Mouse (Mus musculus) Patski (cell line): ENCODE results near the gene Myh8. TPM values are rescaled to one million over a fixed set of nuclear protein-coding genes. Genes with fewer than 3 reads are reported as not detected.
A peak's percentile ranks its signal among the peaks of the same experiment; 100 is the strongest.

Experiments used
- ATAC-seq: fragments of 100-300 bp; one replicate; pipeline ENCODE4 v1.8.0; 2021
- CTCF ChIA-PET: fragments of 350-600 bp; sonication (Branson Sonifier 250); formaldehyde crosslinking; loops from one replicate; lab custom pipeline; 2022; ENCODE audit warnings: inconsistent platforms; lab: Charles Lee
- POLR2A ChIA-PET: fragments of 350-600 bp; sonication (Branson Sonifier 250); formaldehyde crosslinking; loops from one replicate; lab custom pipeline; 2022; ENCODE audit warnings: antibody characterized with exemption, inconsistent platforms; lab: Charles Lee
- DNase-seq: peaks from one replicate; pipeline ENCODE4 v3.0.0-alpha.2; 2011; ENCODE audit warnings: low read depth, low spot score
- H3K27me3 ChIP-seq: fragments of 371-371 bp; one replicate; pipeline ENCODE4 v1.5.1; 2021
- CTCF ChIP-seq: fragments of 100-300 bp; IDR thresholded peaks from one replicate; pipeline ENCODE4 v1.5.1; 2021
- in situ Hi-C: fragments of 300-500 bp; cut with MboI; formaldehyde crosslinking; loops from 3 replicates; pipeline ENCODE4 v1.11.1; 2018; ENCODE audit warnings: low pct_unique_long_range_greater_than_20kb, mixed read lengths
- polyA plus RNA-seq: library from polyadenylated mRNA; unstranded; gene quantifications from one replicate; pipeline ENCODE4 v1.2.3, GENCODE M21; 2021

Myh8 gene
- polyA plus RNA-seq, 1 experiment from 2014 or later, result not detected

DNA sequence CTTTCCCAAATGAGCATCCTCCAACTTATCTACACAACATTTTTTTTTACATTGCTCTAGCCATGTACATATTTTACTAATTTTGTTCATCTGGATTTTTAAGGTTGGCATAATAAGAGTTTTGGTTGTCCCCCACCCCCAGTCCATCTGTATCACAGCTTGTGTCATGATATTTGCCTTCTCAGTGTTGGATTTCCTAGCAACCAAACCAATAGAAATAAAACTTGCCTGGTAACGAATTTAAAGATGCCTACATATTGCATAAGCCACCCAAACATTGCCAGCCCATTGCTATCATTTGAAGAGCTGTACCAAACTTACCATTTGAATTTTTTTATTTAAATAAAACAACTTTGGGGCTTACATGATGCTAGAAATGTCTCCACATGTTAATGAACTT lies 16.5 kb downstream of the Myh8 start:
- ChIA-PET POLR2A (no interaction called here), CTCF (interaction anchor here (0.7 to 1.0 kb wide), 2 partner anchors 9 to 12 kb away, joined by 3 read pairs; no protein-coding TSS in a partner anchor)
- ATAC-seq (no peak), DNase-seq (no peak)
- no peaks in the 10 kb centered on the region for H3K27me3 ChIP-seq
- TF ChIP-seq CTCF, result no peak
- in situ Hi-C loops, result no loop called here

DNA sequence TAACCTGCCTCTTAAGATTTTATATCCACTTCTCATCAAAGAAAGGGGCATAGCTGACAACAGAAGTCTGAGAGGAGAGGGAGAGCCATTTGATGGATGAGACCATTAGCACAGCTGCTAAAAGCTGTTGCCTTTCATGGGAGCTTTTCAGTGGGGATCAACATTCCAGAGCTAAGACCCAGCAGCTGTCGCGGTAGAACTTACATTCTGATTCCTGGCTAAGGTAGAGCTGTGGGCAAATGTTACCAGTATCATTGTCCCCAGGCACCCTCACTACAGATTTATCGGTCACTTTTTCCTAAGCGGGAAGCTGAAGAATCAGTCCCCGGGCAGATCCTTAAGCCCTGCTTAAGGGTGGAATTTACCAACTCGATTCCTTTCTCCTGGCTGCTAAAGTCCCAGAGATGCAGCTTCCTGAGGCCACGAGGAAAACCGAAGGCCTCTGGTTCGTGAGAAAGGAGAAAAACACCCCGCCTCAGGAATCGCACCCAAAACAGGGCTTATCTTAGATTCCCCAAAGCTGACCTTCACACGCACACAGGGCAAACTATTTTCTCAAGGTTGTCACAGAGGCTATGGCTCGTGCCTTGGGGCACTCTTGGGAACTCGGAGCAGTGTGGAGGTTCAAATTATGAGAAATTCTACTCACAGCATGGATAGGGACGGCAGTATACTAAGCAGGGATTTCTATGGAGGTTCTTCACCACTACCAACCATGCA lies 37.0 kb downstream of the Myh8 start:
- ATAC-seq (no peak), DNase-seq (no peak)
- in situ Hi-C loops, result no loop called here
- CTCF ChIA-PET, result interaction anchor here (1.6 kb wide), 1 partner anchor 11 kb away, joined by 3 read pairs; no protein-coding TSS in a partner anchor
- H3K27me3 ChIP-seq, result peaks cover 10% of the 10 kb centered on the region
- POLR2A ChIA-PET, result no interaction called here
- no peak for TF ChIP-seq CTCF

GRCm38 (mm10) chr11:67321358-67321757 lies 44.4 kb downstream of the Myh8 start, which contains the start of gene Myh13:
Myh13 (plus strand) TSS chr11:67321658.
- CTCF ChIA-PET, result interaction anchor here (1.6 kb wide), 1 partner anchor 18 kb away, joined by 3 read pairs; no protein-coding TSS in a partner anchor
- DNase-seq (no peak), ATAC-seq (no peak)
- in situ Hi-C loops, result no loop called here
- POLR2A ChIA-PET, result no interaction called here
- no peak for TF ChIP-seq CTCF
- H3K27me3 ChIP-seq, result peaks cover 17% of the 10 kb centered on the region

- ChIA-PET POLR2A (no interaction called here), CTCF (interaction anchor here (0.9 to 2.0 kb wide), 2 partner anchors 8 to 10 kb away, joined by 4 to 6 read pairs; no protein-coding TSS in a partner anchor)
- TF ChIP-seq CTCF, result no peak
- in situ Hi-C loops, result no loop called here
- DNase-seq (no peak), ATAC-seq (no peak)
- peaks cover 21% of the 10 kb centered on the region for H3K27me3 ChIP-seq
Measured at GRCm38 (mm10) chr11:67326536-67326935, 49.6 kb downstream of the Myh8 start.

GRCm38 (mm10) chr11:67344556-67344955 lies 67.6 kb downstream of the Myh8 start:
- POLR2A ChIA-PET, result no interaction called here
- no peak for TF ChIP-seq CTCF
- in situ Hi-C loops, result no loop called here
- DNase-seq (no peak), ATAC-seq (no peak)
- CTCF ChIA-PET, result no interaction called here
- H3K27me3 ChIP-seq, result peaks cover 27% of the 10 kb centered on the region

DNA sequence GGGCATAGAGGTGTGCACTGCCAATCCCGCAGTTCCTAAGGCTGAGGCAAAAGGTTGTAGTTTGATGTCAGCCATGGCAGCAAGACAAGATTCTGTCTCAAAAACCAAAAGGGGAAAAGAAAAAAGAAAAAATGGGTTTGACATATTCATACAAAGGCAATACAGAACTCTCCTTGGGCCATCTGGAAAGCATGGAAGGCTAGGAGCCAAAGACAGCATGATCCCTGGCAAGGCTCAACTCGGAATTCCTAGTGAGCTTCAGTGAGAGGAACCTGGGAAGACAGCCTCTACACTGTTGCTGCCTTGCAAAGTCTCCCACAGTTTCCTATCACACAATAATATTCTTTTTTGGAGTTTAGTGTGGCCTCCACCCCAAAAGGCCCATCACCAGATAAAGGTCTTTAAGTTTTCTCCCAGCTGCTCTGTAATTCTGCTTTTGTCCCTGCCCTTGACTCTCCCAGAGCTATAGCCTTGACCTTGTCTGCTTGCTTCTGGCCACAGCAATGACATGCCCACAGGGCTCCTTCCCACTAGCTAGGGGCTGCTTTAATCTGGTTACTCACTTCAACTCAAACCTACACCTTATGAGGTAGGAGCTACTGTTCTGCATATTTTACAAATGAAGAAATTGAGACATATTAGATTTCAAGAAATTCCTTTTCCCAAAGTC lies 68.4 kb downstream of the Myh8 start:
- DNase-seq, result no peak
- ATAC-seq, result no peak
- no peak for TF ChIP-seq CTCF
- ChIA-PET CTCF (no interaction called here), POLR2A (no interaction called here)
- in situ Hi-C loops, result loop anchor here (5.0 kb wide), 1 partner anchor 233 kb away; no protein-coding TSS in a partner anchor
- H3K27me3 ChIP-seq, result peaks cover 27% of the 10 kb centered on the region

- H3K27me3 ChIP-seq, result peaks cover 28% of the 10 kb centered on the region
- in situ Hi-C loops, result loop anchor here (5.0 kb wide), 1 partner anchor 234 kb away; no protein-coding TSS in a partner anchor
- CTCF ChIA-PET, result no interaction called here
- POLR2A ChIA-PET, result no interaction called here
- no peak for TF ChIP-seq CTCF
- no peak for DNase-seq
- ATAC-seq, result no peak
Measured at GRCm38 (mm10) chr11:67345856-67346236, 68.9 kb downstream of the Myh8 start.

DNA sequence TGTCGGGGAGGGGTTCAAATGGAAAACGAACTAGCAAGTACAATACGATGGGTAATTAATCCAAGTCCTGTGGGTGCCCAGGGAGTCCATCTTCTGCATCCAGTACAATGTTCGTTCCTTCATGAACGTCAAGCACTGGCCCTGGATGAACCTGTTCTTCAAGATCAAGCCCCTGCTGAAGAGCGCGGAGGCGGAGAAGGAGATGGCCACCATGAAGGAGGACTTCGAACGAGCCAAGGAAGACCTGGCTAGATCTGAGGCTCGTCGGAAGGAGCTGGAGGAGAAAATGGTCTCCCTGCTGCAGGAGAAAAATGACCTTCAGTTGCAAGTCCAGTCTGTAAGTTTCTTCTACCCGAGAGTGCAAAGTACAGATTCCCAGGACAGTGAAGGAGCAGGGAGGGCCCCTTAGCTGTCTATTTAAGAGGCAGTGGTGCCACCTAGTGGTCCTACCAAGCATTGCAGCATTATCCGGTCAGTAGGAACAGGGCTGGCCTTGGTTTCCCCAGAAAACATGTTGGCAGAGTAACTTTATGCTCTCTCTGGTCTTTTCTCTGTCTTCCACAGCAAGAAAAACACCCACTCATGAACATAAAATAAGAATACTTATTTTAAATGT lies 73.3 kb downstream of the Myh8 start:
- in situ Hi-C loops, result no loop called here
- peak; percentile 51 for ATAC-seq

DNA sequence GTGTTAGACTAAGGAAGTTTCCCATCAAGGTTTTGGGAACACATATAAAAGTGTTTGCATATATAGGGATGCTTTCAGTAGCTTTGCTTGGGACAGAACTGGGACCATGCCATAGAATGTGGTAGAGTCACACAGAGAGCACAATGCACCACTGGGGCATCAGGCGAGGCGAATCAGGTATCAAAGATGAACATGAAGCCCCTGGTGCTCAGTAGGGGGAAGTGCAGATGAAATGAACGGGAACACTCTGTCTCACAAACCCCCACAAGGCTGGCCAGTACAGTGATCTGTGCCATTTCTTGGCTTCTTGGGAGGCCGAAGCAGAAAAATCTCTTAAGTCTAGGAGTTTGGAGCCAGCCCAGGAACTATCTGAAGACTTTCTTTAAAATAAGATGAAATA lies 76.1 kb downstream of the Myh8 start:
- in situ Hi-C loops, result no loop called here
- DNase-seq, result no peak
- H3K27me3 ChIP-seq, result peaks cover 44% of the 10 kb centered on the region
- no peak for ATAC-seq
- TF ChIP-seq CTCF, result no peak
- ChIA-PET POLR2A (no interaction called here), CTCF (no interaction called here)

More for the DNA sequence above, 73.3 kb downstream of the Myh8 start:
- peak; percentile 91 for TF ChIP-seq CTCF
- ChIA-PET POLR2A (no interaction called here), CTCF (interaction anchor here (2.9 kb wide), 1 partner anchor 239 kb away, joined by 9 read pairs; no protein-coding TSS in a partner anchor)
- peak; percentile 2 for DNase-seq
- peaks cover 41% of the 10 kb centered on the region for H3K27me3 ChIP-seq

DNA sequence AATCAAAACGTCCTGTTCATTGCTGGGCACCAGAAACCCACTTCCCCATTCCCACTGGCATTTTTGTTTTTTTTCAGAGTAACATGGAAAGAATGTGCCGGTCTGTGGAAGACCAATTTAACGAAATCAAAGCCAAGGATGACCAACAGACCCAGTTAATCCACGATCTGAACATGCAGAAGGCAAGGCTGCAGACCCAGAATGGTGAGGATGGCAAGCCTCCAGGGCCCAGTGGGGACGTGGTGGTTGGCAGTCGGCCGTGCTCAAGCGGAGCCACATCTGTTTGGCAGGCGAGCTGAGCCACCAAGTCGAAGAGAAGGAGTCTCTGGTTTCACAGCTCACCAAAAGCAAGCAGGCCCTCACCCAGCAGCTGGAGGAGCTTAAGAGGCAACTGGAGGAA lies 81.1 kb downstream of the Myh8 start:
- ChIA-PET POLR2A (no interaction called here), CTCF (no interaction called here)
- peaks cover 61% of the 10 kb centered on the region for H3K27me3 ChIP-seq
- in situ Hi-C loops, result no loop called here
- no peak for TF ChIP-seq CTCF
- no peak for DNase-seq
- ATAC-seq, result no peak

Other genes with a start within 250 kb of the Myh8 start
- 27.9 TPM for gene Adprm, start 224.5 kb upstream of the Myh8 start, polyA plus RNA-seq
- 16.2 TPM for gene Sco1, start 224.5 kb upstream of the Myh8 start, polyA plus RNA-seq
- gene Myh3, start 198.8 kb upstream of the Myh8 start, polyA plus RNA-seq, result 0.01 TPM
- gene Myh2, start 106.1 kb upstream of the Myh8 start, polyA plus RNA-seq, result not detected
- gene Myh1, start 77.1 kb upstream of the Myh8 start, polyA plus RNA-seq, result not detected
- gene Myh4, start 39.1 kb upstream of the Myh8 start, polyA plus RNA-seq, result not detected
- gene Myh13, start 44.5 kb downstream of the Myh8 start, polyA plus RNA-seq, result not detected
- gene Gas7, start 178.3 kb downstream of the Myh8 start, polyA plus RNA-seq, result 0.41 TPM